Mouse (Mus musculus): ENCODE results near the gene Sh3bgr. TPM values are rescaled to one million over a fixed set of nuclear protein-coding genes. Genes with fewer than 3 reads are reported as not detected.

Sh3bgr gene
- total and polyA plus RNA-seq, 3 experiments: 1.1 to 2.0 TPM; not detected in 1

GRCm38 (mm10) chr16:96235366-96235970 is 35.2 kb downstream of the Sh3bgr start, which contains the start of gene B3galt5:
Gene B3galt5, plus strand, starts transcription at chr16:96235801.
- H3K9ac ChIP-seq (ENCODE audit: control insufficient read depth, low read depth, low read length, poor library complexity, severe bottlenecking): no peak within 1 kb of the TSS
- TF ChIP-seq TCF12 (IDR thresholded peaks at IDR 0.05; ENCODE audit: low read depth, low read length) (no peak), SIN3A (IDR thresholded peaks at IDR 0.05; ENCODE audit: low read length) (no peak), RCOR1 (IDR thresholded peaks at IDR 0.05; ENCODE audit: low read depth, low read length) (no peak), KAT2A (conservative IDR thresholded peaks at IDR 0.05; ENCODE audit: low read depth, low read length) (no peak), MEF2A (IDR thresholded peaks at IDR 0.05; ENCODE audit: extremely low read depth, insufficient replicate concordance, low read depth, low read length, poor library complexity, severe bottlenecking) (no peak), GABPA (IDR thresholded peaks at IDR 0.05; ENCODE audit: low read depth, low read length) (no peak), JUND (IDR thresholded peaks at IDR 0.05; ENCODE audit: low read depth, low read length) (no peak), ELF1 (IDR thresholded peaks at IDR 0.05; ENCODE audit: low read depth, low read length) (no peak), ZC3H11A (IDR thresholded peaks at IDR 0.05; ENCODE audit: low read depth, low read length) (no peak), ZMIZ1 (IDR thresholded peaks at IDR 0.05; ENCODE audit: low read depth, low read length) (no peak), NELFE (IDR thresholded peaks at IDR 0.05; ENCODE audit: low read depth, low read length) (no peak), CHD2 (IDR thresholded peaks at IDR 0.05; ENCODE audit: low read length) (no peak), ZNF384 (IDR thresholded peaks at IDR 0.05; ENCODE audit: low read depth, low read length) (no peak), E2F4 (IDR thresholded peaks at IDR 0.05; ENCODE audit: borderline replicate concordance, low read depth, low read length) (no peak), EP300 (IDR thresholded peaks at IDR 0.05; ENCODE audit: low read depth in 1 of 2, low read length in 2 of 2) (no peak), ZKSCAN1 (IDR thresholded peaks at IDR 0.05; ENCODE audit: low read depth, low read length) (no peak), BHLHE40 (IDR thresholded peaks at IDR 0.05; ENCODE audit: borderline replicate concordance, low read depth, low read length) (no peak), TBP (IDR thresholded peaks at IDR 0.05; ENCODE audit: low read depth, low read length) (no peak), POLR2AphosphoS2 (IDR thresholded peaks at IDR 0.05; ENCODE audit: low read length) (no peak)
- no peaks in the 10 kb centered on the region for H3K4me1 ChIP-seq (ENCODE audit: control insufficient read depth in 1 of 2, insufficient read depth in 2 of 2, low read length in 2 of 2)
- no peaks in the 10 kb centered on the region for H3K27me3 ChIP-seq (ENCODE audit: control insufficient read depth in 1 of 2, insufficient read depth in 2 of 2, low read length in 2 of 2)
- no peaks in the 10 kb centered on the region for H3K9me3 ChIP-seq (replicated peaks; ENCODE audit: insufficient read depth, low read length)
- H3K79me2 ChIP-seq (ENCODE audit: control insufficient read depth, insufficient read depth, low read length, poor library complexity): no peaks in the 10 kb centered on the region
- DNase-seq (ENCODE audit: low read depth, low spot score): no peak
- H3K36me3 ChIP-seq (ENCODE audit: control insufficient read depth in 1 of 2, insufficient read depth in 2 of 2, low read length in 2 of 2): no peaks in the 10 kb centered on the region
- no peak within 1 kb of the TSS for H3K27ac ChIP-seq (ENCODE audit: control insufficient read depth, low read depth, low read length)
- no peak within 1 kb of the TSS for H3K4me3 ChIP-seq (ENCODE audit: control insufficient read depth in 1 of 2, insufficient read depth in 1 of 2, low read depth in 2 of 2, low read length in 2 of 2)

GRCm38 (mm10) chr16:96244496-96244895 is 44.2 kb downstream of the Sh3bgr start:
- no peaks in the 10 kb centered on the region for H3K36me3 ChIP-seq (ENCODE audit: control insufficient read depth in 1 of 2, insufficient read depth in 2 of 2, low read length in 2 of 2)
- no peak overlapping the region for H3K9ac ChIP-seq (ENCODE audit: control insufficient read depth, low read depth, low read length, poor library complexity, severe bottlenecking)
- DNase-seq (ENCODE audit: low read depth, low spot score): no peak
- TF ChIP-seq TCF12 (IDR thresholded peaks at IDR 0.05; ENCODE audit: low read depth, low read length) (no peak), MEF2A (IDR thresholded peaks at IDR 0.05; ENCODE audit: extremely low read depth, insufficient replicate concordance, low read depth, low read length, poor library complexity, severe bottlenecking) (no peak), UBTF (IDR thresholded peaks at IDR 0.05; ENCODE audit: borderline replicate concordance, insufficient read depth, low read depth, low read length) (no peak)
- no peak overlapping the region for H3K4me3 ChIP-seq (ENCODE audit: control insufficient read depth in 1 of 2, insufficient read depth in 1 of 2, low read depth in 2 of 2, low read length in 2 of 2)
- no peaks in the 10 kb centered on the region for H3K79me2 ChIP-seq (ENCODE audit: control insufficient read depth, insufficient read depth, low read length, poor library complexity)
- H3K27ac ChIP-seq (ENCODE audit: control insufficient read depth, low read depth, low read length): no peak overlapping the region
- H3K4me1 ChIP-seq (ENCODE audit: control insufficient read depth in 1 of 2, insufficient read depth in 2 of 2, low read length in 2 of 2): no peaks in the 10 kb centered on the region
- no peaks in the 10 kb centered on the region for H3K9me3 ChIP-seq (replicated peaks; ENCODE audit: insufficient read depth, low read length)
- no peaks in the 10 kb centered on the region for H3K27me3 ChIP-seq (ENCODE audit: control insufficient read depth in 1 of 2, insufficient read depth in 2 of 2, low read length in 2 of 2)

All from MEL (cell line).